Mouse (Mus musculus) C2C12 (cell line): ENCODE measurements around the gene Commd8. TPM values are rescaled to one million over a fixed set of nuclear protein-coding genes. Genes with fewer than 3 reads are reported as not detected.

Experiments used
- H3K27me3 ChIP-seq: one replicate; pipeline ENCODE4 v1.6.1; 2011; ENCODE audit not compliant: control insufficient read depth, insufficient read depth, insufficient read length
- H3K36me3 ChIP-seq: one replicate; pipeline ENCODE4 v1.6.1; 2011; ENCODE audit not compliant: control insufficient read depth, insufficient read depth
- H3K4me3 ChIP-seq: one replicate; pipeline ENCODE4 v1.5.1; 2011; ENCODE audit warnings: mild to moderate bottlenecking, control low read depth; ENCODE audit not compliant: poor library complexity, insufficient read depth, severe bottlenecking
- H3K79me2 ChIP-seq: one replicate; pipeline ENCODE4 v1.6.1; 2011; ENCODE audit not compliant: control insufficient read depth, insufficient read depth
- H3K79me3 ChIP-seq: one replicate; pipeline ENCODE4 v1.6.1; 2011; ENCODE audit warnings: low read depth, control low read depth
- H3ac ChIP-seq: one replicate; pipeline ENCODE3; 2011; ENCODE audit warnings: low read depth; ENCODE audit not compliant: control insufficient read depth, insufficient read length
- CEBPB ChIP-seq: IDR thresholded peaks from one replicate; pipeline ENCODE4 v1.6.1; 2011; ENCODE audit warnings: low read depth, mild to moderate bottlenecking, control low read depth, moderate library complexity
- CTCF ChIP-seq: IDR thresholded peaks from one replicate; pipeline ENCODE4 v1.5.1; 2011; ENCODE audit not compliant: control insufficient read depth, insufficient read depth, insufficient read length
- FOSL1 ChIP-seq: IDR thresholded peaks from one replicate; pipeline ENCODE4 v1.8.0; 2011; ENCODE audit warnings: mild to moderate bottlenecking, low read length; ENCODE audit not compliant: poor library complexity, insufficient read depth, severe bottlenecking
- MAX ChIP-seq: IDR thresholded peaks from one replicate; pipeline ENCODE4 v1.6.1; 2011; ENCODE audit warnings: mild to moderate bottlenecking, control low read depth
- MYOD1 ChIP-seq: IDR thresholded peaks from one replicate; pipeline ENCODE4 v1.6.1; 2011; ENCODE audit warnings: low read depth; ENCODE audit not compliant: control insufficient read depth, insufficient read length
- MYOG ChIP-seq: IDR thresholded peaks from one replicate; pipeline ENCODE4 v1.6.1; 2011; ENCODE audit not compliant: control insufficient read depth, insufficient read length; ENCODE audit errors: extremely low read depth
- USF1 ChIP-seq: IDR thresholded peaks from one replicate; pipeline ENCODE4 v1.6.1; 2011; ENCODE audit warnings: low read depth, mild to moderate bottlenecking, control low read depth, moderate library complexity
- polyA plus RNA-seq: library from polyadenylated mRNA; unstranded; fragments of >200 nt; fragmentation: generic; extraction: Trizol; gene quantifications from one replicate; pipeline ENCODE4 v1.2.1, GENCODE M21; 2012; ENCODE audit warnings: missing spikeins

Gene Commd8
- polyA plus RNA-seq, 1 experiment: 26.4 TPM

- TF ChIP-seq USF1: no peak
- no peak for TF ChIP-seq FOSL1
- no peak for TF ChIP-seq MAX
- Histone ChIP-seq H3K27me3 (no peaks in the 10 kb centered on the region), H3ac (no peak overlapping the region), H3K79me2 (no peaks in the 10 kb centered on the region), H3K79me3 (no peaks in the 10 kb centered on the region), H3K4me3 (no peak overlapping the region), H3K36me3 (no peaks in the 10 kb centered on the region)
Measured at GRCm38 (mm10) chr5:72181194-72181593, 13.2 kb upstream of the Commd8 start.

DNA sequence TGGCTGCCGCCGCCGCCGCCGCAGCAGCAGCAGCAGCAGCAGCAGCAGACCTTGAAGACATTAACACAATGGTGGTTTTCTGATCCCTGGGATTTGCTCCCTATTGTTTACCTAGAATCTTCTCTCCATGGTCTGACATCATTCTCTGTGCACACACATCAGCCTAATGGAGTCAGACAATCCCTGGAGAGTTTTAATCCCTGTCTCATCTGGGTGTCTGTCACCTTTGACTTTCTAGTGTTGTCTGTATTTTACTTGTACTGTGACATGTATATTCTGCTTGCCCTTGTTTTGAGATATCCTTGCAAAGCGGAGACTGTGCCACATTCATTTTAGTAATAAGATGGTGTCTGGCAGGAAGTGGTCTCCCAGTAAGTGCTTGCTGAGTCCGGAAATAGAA is 7.5 kb upstream of the Commd8 start:
- Histone ChIP-seq H3K36me3 (no peaks in the 10 kb centered on the region), H3K79me3 (no peaks in the 10 kb centered on the region), H3K4me3 (no peak overlapping the region), H3K27me3 (no peaks in the 10 kb centered on the region), H3ac (no peak overlapping the region), H3K79me2 (no peaks in the 10 kb centered on the region)
- TF ChIP-seq CEBPB (no peak), MYOD1 (no peak), MYOG (no peak), MAX (no peak), FOSL1 (no peak), CTCF (no peak), USF1 (no peak)

- Histone ChIP-seq H3K79me2 (no peaks in the 10 kb centered on the region), H3K79me3 (no peaks in the 10 kb centered on the region), H3K4me3 (no peak overlapping the region), H3K36me3 (no peaks in the 10 kb centered on the region), H3K27me3 (no peaks in the 10 kb centered on the region), H3ac (no peak overlapping the region)
- TF ChIP-seq CTCF: no peak
Measured at GRCm38 (mm10) chr5:72175050-72175449, 7.1 kb upstream of the Commd8 start.

DNA sequence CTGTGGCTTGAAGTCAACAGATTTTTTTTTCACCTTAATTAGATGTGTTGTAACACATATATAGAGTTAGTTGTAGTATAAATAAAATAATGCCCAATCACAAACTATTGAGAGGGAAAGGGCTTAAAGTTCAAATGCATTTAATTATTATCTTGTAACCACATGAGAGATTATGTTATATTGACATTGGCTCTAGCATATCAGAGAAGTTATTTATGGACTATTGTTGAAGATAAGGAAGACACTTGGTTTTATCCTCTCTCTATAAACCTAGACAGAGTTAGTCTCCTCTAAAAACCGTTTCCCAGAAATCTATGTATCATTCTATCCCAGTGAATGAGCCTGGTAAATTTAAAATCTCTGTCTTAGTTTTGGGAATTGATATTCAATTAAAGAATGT is 5.5 kb upstream of the Commd8 start:
- Histone ChIP-seq H3K27me3 (no peaks in the 10 kb centered on the region), H3ac (no peak overlapping the region), H3K79me2 (no peaks in the 10 kb centered on the region), H3K36me3 (no peaks in the 10 kb centered on the region), H3K79me3 (no peaks in the 10 kb centered on the region), H3K4me3 (no peak overlapping the region)
- TF ChIP-seq MYOG: no peak
- TF ChIP-seq CTCF: no peak
- no peak for TF ChIP-seq MAX
- TF ChIP-seq FOSL1: no peak
- TF ChIP-seq CEBPB: no peak
- TF ChIP-seq USF1: no peak
- TF ChIP-seq MYOD1: no peak

GRCm38 (mm10) chr5:72172675-72173074 is 4.7 kb upstream of the Commd8 start:
- no peak overlapping the region for H3K4me3 ChIP-seq
- no peak overlapping the region for H3ac ChIP-seq
- H3K79me3 ChIP-seq: peaks cover under 1% of the 10 kb centered on the region
- no peaks in the 10 kb centered on the region for H3K27me3 ChIP-seq
- peaks cover 2% of the 10 kb centered on the region for H3K79me2 ChIP-seq
- no peaks in the 10 kb centered on the region for H3K36me3 ChIP-seq
- TF ChIP-seq CEBPB (no peak), MAX (no peak), USF1 (no peak), FOSL1 (no peak), CTCF (no peak), MYOG (no peak), MYOD1 (no peak)

DNA sequence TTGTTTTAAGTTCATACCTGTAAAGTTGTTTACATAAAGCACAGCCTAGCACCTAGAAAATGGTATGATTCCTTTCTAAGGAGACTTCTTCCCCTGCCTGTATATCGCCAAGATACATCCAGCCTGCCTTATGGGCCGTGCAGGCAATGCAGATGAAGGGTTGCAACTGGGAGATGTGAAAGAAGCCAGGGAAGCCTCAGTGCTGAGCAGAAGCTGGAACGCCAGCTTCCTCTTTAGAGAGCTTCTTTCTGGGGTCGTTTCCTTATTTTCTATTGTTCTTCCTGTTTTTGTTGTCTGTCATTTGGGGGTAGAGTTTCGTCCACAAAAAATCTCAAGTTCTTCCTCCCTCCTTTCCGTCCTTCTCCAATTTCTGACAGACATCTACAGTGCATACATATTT is 2.1 kb upstream of the Commd8 start:
- TF ChIP-seq MYOD1: no peak
- TF ChIP-seq MAX: no peak
- no peak for TF ChIP-seq MYOG
- no peak for TF ChIP-seq CTCF
- no peak for TF ChIP-seq FOSL1
- TF ChIP-seq USF1: no peak
- no peak for TF ChIP-seq CEBPB
- Histone ChIP-seq H3ac (no peak overlapping the region), H3K79me2 (peaks cover 28% of the 10 kb centered on the region), H3K4me3 (no peak overlapping the region), H3K27me3 (no peaks in the 10 kb centered on the region), H3K79me3 (peaks cover 16% of the 10 kb centered on the region), H3K36me3 (no peaks in the 10 kb centered on the region)

GRCm38 (mm10) chr5:72168285-72168621 is 264 bp upstream of the Commd8 start:
- no peak for TF ChIP-seq MAX
- no peak for TF ChIP-seq FOSL1
- no peak for TF ChIP-seq CEBPB
- no peak for TF ChIP-seq USF1
- no peak for TF ChIP-seq CTCF
- no peak for TF ChIP-seq MYOG
- TF ChIP-seq MYOD1: no peak
- H3K4me3 ChIP-seq: no peak overlapping the region
- H3K79me3 ChIP-seq: peaks cover 18% of the 10 kb centered on the region
- H3K79me2 ChIP-seq: peaks cover 37% of the 10 kb centered on the region
- H3K36me3 ChIP-seq: peaks cover 11% of the 10 kb centered on the region
- no peaks in the 10 kb centered on the region for H3K27me3 ChIP-seq
- H3ac ChIP-seq: no peak overlapping the region
